8 mouse cellular contexts compared by ENCODE assay signal in genomic region chr4:138456536-138456935, GRCm38 (mm10). TPM values are rescaled to one million over a fixed set of nuclear protein-coding genes. Genes with fewer than 3 reads are reported as not detected.
DNase-seq lines count a peak whose midpoint lies in the region; ATAC-seq and TF ChIP-seq lines count a peak whose summit lies in the region.

No protein-coding gene starts in this region.

- H3K9me3 ChIP-seq in kidney, postnatal 0 days (replicated peaks; ENCODE audit: low read length), result no peaks in the 10 kb centered on the region
- H3K9me3 ChIP-seq in embryonic facial prominence, embryonic 10.5 days, result no peaks in the 10 kb centered on the region
- no peaks in the 10 kb centered on the region for H3K9me3 ChIP-seq in neural tube, embryonic 13.5 days

- DNase-seq in kidney, postnatal 0 days (ENCODE audit: low spot score), result peak; percentile 27
- no peak for DNase-seq in kidney, postnatal 14 days
- DNase-seq in embryonic facial prominence, embryonic 10.5 days (ENCODE audit: low spot score), result no peak
- DNase-seq in gastrocnemius, postnatal 10 days, result no peak
- no peak for DNase-seq in kidney, adult 18-20 months
- DNase-seq in cerebellum, adult 11-12 months, result no peak

- peak overlapping the region; percentile 97 for H3K27ac ChIP-seq in kidney, postnatal 0 days
- H3K27ac ChIP-seq in embryonic facial prominence, embryonic 10.5 days (replicated peaks), result peak overlapping the region; percentile 87
- H3K27ac ChIP-seq in neural tube, embryonic 13.5 days (replicated peaks), result peak overlapping the region; percentile 99

- H3K36me3 ChIP-seq in kidney, postnatal 0 days (ENCODE audit: insufficient read depth, low read length), result no peaks in the 10 kb centered on the region
- H3K36me3 ChIP-seq in embryonic facial prominence, embryonic 10.5 days (replicated peaks), result no peaks in the 10 kb centered on the region
- H3K36me3 ChIP-seq in neural tube, embryonic 13.5 days, result 0 out of 2 replicates have a peak, but pooled peaks cover 9% of the 10 kb centered on the region

- H3K4me3 ChIP-seq in kidney, postnatal 0 days (replicated peaks; ENCODE audit: low read depth, low read length), result peak overlapping the region; percentile 95
- peak overlapping the region; percentile 89 for H3K4me3 ChIP-seq in embryonic facial prominence, embryonic 10.5 days
- peak overlapping the region; percentile 98 for H3K4me3 ChIP-seq in neural tube, embryonic 13.5 days

- TF ChIP-seq CTCF in kidney, postnatal 0 days (IDR thresholded peaks at IDR 0.05; ENCODE audit: low read depth), result peak; percentile 31; the same call in 1 of the 2 replicates

- no peaks in the 10 kb centered on the region for H3K27me3 ChIP-seq in kidney, postnatal 0 days (ENCODE audit: insufficient read depth, low read length)
- peaks cover 100% of the 10 kb centered on the region for H3K27me3 ChIP-seq in embryonic facial prominence, embryonic 10.5 days (replicated peaks; ENCODE audit: low read depth, poor library complexity, severe bottlenecking)
- H3K27me3 ChIP-seq in neural tube, embryonic 13.5 days, result no peaks in the 10 kb centered on the region; the same call in 1 of the 2 replicates

- no peak for ATAC-seq in kidney, postnatal 0 days (replicated peaks; ENCODE audit: low FRiP score, low read depth)
- peak; percentile 27 for ATAC-seq in inflammation-experienced regulatory T-cells, adult 6 months
- no peak for ATAC-seq in neural tube, embryonic 13.5 days (ENCODE audit: low read depth)

- 16% methylated on average over 8 of the region's 8 CpGs for WGBS in kidney, postnatal 0 days
- 3% methylated on average over 8 of the region's 8 CpGs for WGBS in embryonic facial prominence, embryonic 10.5 days
- 5% methylated on average over 6 of the region's 8 CpGs for WGBS in neural tube, embryonic 13.5 days

- H3K9ac ChIP-seq in kidney, postnatal 0 days (ENCODE audit: low read depth, low read length), result peak overlapping the region; percentile 96
- peak overlapping the region; percentile 100 for H3K9ac ChIP-seq in neural tube, embryonic 13.5 days

- peak overlapping the region; percentile 71 for H3K4me2 ChIP-seq in kidney, postnatal 0 days (ENCODE audit: low read length)
- peak overlapping the region; percentile 86 for H3K4me2 ChIP-seq in neural tube, embryonic 13.5 days

- H3K4me1 ChIP-seq in kidney, postnatal 0 days (replicated peaks; ENCODE audit: insufficient read depth, low read length), result peaks cover 37% of the 10 kb centered on the region
- peaks cover 57% of the 10 kb centered on the region for H3K4me1 ChIP-seq in embryonic facial prominence, embryonic 10.5 days
- peaks cover 74% of the 10 kb centered on the region for H3K4me1 ChIP-seq in neural tube, embryonic 13.5 days (replicated peaks)

RNA-seq across cellular contexts. Expression of gene Camk2n1, which starts 2.4 kb away (rescaled TPM):
- 13.8 and 14.5 TPM in 2 replicates for polyA plus RNA-seq in kidney, postnatal 0 days (2015; fragmentation: Nextera tagmentation; extraction: Ambion mirVana)
- polyA plus RNA-seq in embryonic facial prominence, embryonic 10.5 days (2016; fragmentation: Nextera tagmentation; extraction: Ambion mirVana), result 1.1 and 1.2 TPM in 2 replicates
- 1 to 10 TPM; 1.0 to 2.1 (median 1.2) TPM for polyA plus RNA-seq in inflammation-experienced regulatory T-cells, adult 6 months (2017; shearing (Covaris generic))
- polyA plus RNA-seq in neural tube, embryonic 13.5 days (2015; fragmentation: Nextera tagmentation; extraction: Ambion mirVana), result 15.0 and 15.3 TPM in 2 replicates
- total RNA-seq in gastrocnemius, postnatal 10 days (2021), result 1 to 10 TPM; 5.9 to 7.2 TPM

RNA-seq across cellular contexts. Expression of gene Mul1, which starts 22.1 kb away (rescaled TPM):
- polyA plus RNA-seq in kidney, postnatal 0 days (2015; fragmentation: Nextera tagmentation; extraction: Ambion mirVana), result 23.6 and 25.3 TPM in 2 replicates
- 19.7 and 20.8 TPM in 2 replicates for polyA plus RNA-seq in embryonic facial prominence, embryonic 10.5 days (2016; fragmentation: Nextera tagmentation; extraction: Ambion mirVana)
- 10 to 100 TPM; 11.9 to 16.6 (median 14.9) TPM for polyA plus RNA-seq in inflammation-experienced regulatory T-cells, adult 6 months (2017; shearing (Covaris generic))
- polyA plus RNA-seq in neural tube, embryonic 13.5 days (2015; fragmentation: Nextera tagmentation; extraction: Ambion mirVana), result 19.8 and 21.6 TPM in 2 replicates
- total RNA-seq in gastrocnemius, postnatal 10 days (2021), result 10 to 100 TPM; 32.3 to 35.7 TPM
